Mouse (Mus musculus): ENCODE measurements around the gene Pou4f2. TPM values are rescaled to one million over a fixed set of nuclear protein-coding genes. Genes with fewer than 3 reads are reported as not detected.

Pou4f2 gene
- polyA plus RNA-seq, 1 experiment from 2014 or later, result not detected

Other genes with a start within 250 kb of the Pou4f2 start
- not detected in 2 replicates for gene Ttc29, start 223.3 kb downstream of the Pou4f2 start, polyA plus RNA-seq (2016; fragmentation: Nextera tagmentation; extraction: Ambion mirVana)
- gene Rbmxl1, start 72.3 kb upstream of the Pou4f2 start, polyA plus RNA-seq (2016; fragmentation: Nextera tagmentation; extraction: Ambion mirVana), result 168 and 171 TPM in 2 replicates
- 8.8 and 9.1 TPM in 2 replicates for gene Slc10a7, start 72.7 kb upstream of the Pou4f2 start, polyA plus RNA-seq (2016; fragmentation: Nextera tagmentation; extraction: Ambion mirVana)